Mouse (Mus musculus) c-Kit-negative CD71-positive TER-119-positive erythroid progenitor cells, embryonic 14.5 days (primary cell): ENCODE measurements around the gene Pakap.
A peak's percentile ranks its signal among the peaks of the same experiment; 100 is the strongest.

Experiments
- DNase-seq: peaks from one replicate; pipeline ENCODE4 v3.0.0-alpha.2; 2013; ENCODE audit warnings: low read depth, low spot score

The Pakap gene

GRCm38 (mm10) chr4:57672996-57673906, 105.3 kb downstream of the Pakap start:
- peak; percentile 40 for DNase-seq

- DNase-seq, result no peak
These were observed 106.4 kb downstream of the Pakap start for GRCm38 (mm10) chr4:57674351-57674750.

- DNase-seq, result no peak
These were observed 107.4 kb downstream of the Pakap start for GRCm38 (mm10) chr4:57675387-57675786.

GRCm38 (mm10) chr4:57677916-57678315, 109.9 kb downstream of the Pakap start:
- DNase-seq, result no peak

GRCm38 (mm10) chr4:57678991-57679457, 111.0 kb downstream of the Pakap start:
- DNase-seq, result no peak

GRCm38 (mm10) chr4:57680186-57680585, 112.2 kb downstream of the Pakap start:
- no peak for DNase-seq

- no peak for DNase-seq
These were observed 113.5 kb downstream of the Pakap start for GRCm38 (mm10) chr4:57681511-57681910.

- no peak for DNase-seq
These were observed 114.4 kb downstream of the Pakap start for GRCm38 (mm10) chr4:57682341-57682740.

GRCm38 (mm10) chr4:57682944-57683343, 115.0 kb downstream of the Pakap start:
- DNase-seq, result no peak

- DNase-seq, result no peak
These were observed 116.8 kb downstream of the Pakap start for GRCm38 (mm10) chr4:57684676-57685215.

GRCm38 (mm10) chr4:57686736-57687135, 118.8 kb downstream of the Pakap start:
- no peak for DNase-seq

GRCm38 (mm10) chr4:57687583-57687982, 119.6 kb downstream of the Pakap start:
- DNase-seq, result no peak

GRCm38 (mm10) chr4:57688131-57688530, 120.2 kb downstream of the Pakap start:
- DNase-seq, result no peak

GRCm38 (mm10) chr4:57690001-57690400, 122.0 kb downstream of the Pakap start:
- no peak for DNase-seq

- DNase-seq, result no peak
These were observed 122.8 kb downstream of the Pakap start for GRCm38 (mm10) chr4:57690805-57691204.

GRCm38 (mm10) chr4:57694356-57695136, 126.6 kb downstream of the Pakap start:
- DNase-seq, result no peak

- no peak for DNase-seq
These were observed 129.0 kb downstream of the Pakap start for GRCm38 (mm10) chr4:57696955-57697354.

GRCm38 (mm10) chr4:57697918-57698611, 130.1 kb downstream of the Pakap start:
- no peak for DNase-seq

GRCm38 (mm10) chr4:57701576-57701975, 133.6 kb downstream of the Pakap start:
- DNase-seq, result no peak

GRCm38 (mm10) chr4:57703574-57704470, 135.8 kb downstream of the Pakap start:
- DNase-seq, result no peak

- no peak for DNase-seq
These were observed 136.6 kb downstream of the Pakap start for GRCm38 (mm10) chr4:57704575-57704974.
